Mouse (Mus musculus) forebrain, embryonic 10.5 days (tissue): ENCODE results near the gene Dand5. TPM values are rescaled to one million over a fixed set of nuclear protein-coding genes. Genes with fewer than 3 reads are reported as not detected.
A peak's percentile ranks its signal among the peaks of the same experiment; 100 is the strongest.
"Not testable (repeated sequence)": the region's sequence is repeated elsewhere in the genome, so short reads cannot be mapped to it uniquely, and the experiment has no call there.

Experiments used
- DNase-seq: peaks from one replicate; pipeline ENCODE4 v3.0.0-alpha.2; 2017; ENCODE audit warnings: low spot score; ENCODE audit errors: extremely low spot score
- H3K27ac ChIP-seq: fragments of 300-500 bp; sonication (generic); 2 replicates; pipeline ENCODE4 v1.5.1; 2016; ENCODE audit warnings: mild to moderate bottlenecking
- H3K27me3 ChIP-seq: fragments of 300-500 bp; sonication (generic); 2 replicates; pipeline ENCODE4 v1.6.1; 2016; ENCODE audit warnings: mild to moderate bottlenecking; ENCODE audit not compliant: poor library complexity, severe bottlenecking
- H3K36me3 ChIP-seq: fragments of 300-500 bp; sonication (generic); replicated peaks from 2 replicates; pipeline ENCODE4 v1.6.1; 2016; ENCODE audit warnings: mild to moderate bottlenecking, moderate library complexity
- H3K4me1 ChIP-seq: fragments of 300-500 bp; sonication (generic); 2 replicates; pipeline ENCODE4 v1.6.1; 2016
- H3K4me3 ChIP-seq: fragments of 300-500 bp; sonication (generic); 2 replicates; pipeline ENCODE4 v1.5.1; 2016; ENCODE audit warnings: mild to moderate bottlenecking, moderate library complexity
- H3K9me3 ChIP-seq: fragments of 300-500 bp; sonication (generic); 2 replicates; pipeline ENCODE4 v1.6.1; 2016; ENCODE audit warnings: mild to moderate bottlenecking, moderate library complexity
- WGBS: fragments of 180-500 bp; shearing (Covaris S2); methylation state at CpG from one replicate; pipeline ENCODE4 v1.1.7; 2016; 5-methylcytosine and 5-hydroxymethylcytosine counted together
- polyA plus RNA-seq: library from polyadenylated mRNA; unstranded; fragments of >200 nt; fragmentation: Nextera tagmentation; extraction: Ambion mirVana; gene quantifications from 2 replicates; pipeline ENCODE4 v1.2.1, GENCODE M21; 2016

Gene Dand5
- polyA plus RNA-seq, 1 experiment from 2014 or later: 2.9 TPM

GRCm38 (mm10) chr8:84831490-84831889 is 8.9 kb upstream of the Dand5 start, which contains the start of gene Gadd45gip1:
Gadd45gip1 (plus strand) TSS chr8:84831522.
- peaks cover 29% of the 10 kb centered on the region for H3K4me1 ChIP-seq
- no peak for DNase-seq
- no peaks in the 10 kb centered on the region for H3K27me3 ChIP-seq
- H3K36me3 ChIP-seq: peaks cover 32% of the 10 kb centered on the region
- H3K9me3 ChIP-seq: no peaks in the 10 kb centered on the region
- WGBS: 82% methylated on average over 11 of the region's 11 CpGs
- H3K4me3 ChIP-seq: peak within 1 kb of the TSS; percentile 93
- H3K27ac ChIP-seq: peak within 1 kb of the TSS; percentile 100

- H3K4me1 ChIP-seq: peaks cover 17% of the 10 kb centered on the region
- 92% methylated on average over 2 of the region's 2 CpGs for WGBS
- not testable (repeated sequence) for H3K36me3 ChIP-seq
Measured at GRCm38 (mm10) chr8:84826518-84826917, 3.9 kb upstream of the Dand5 start.

GRCm38 (mm10) chr8:84825636-84826035 is 3.0 kb upstream of the Dand5 start:
- H3K36me3 ChIP-seq: no peaks in the 10 kb centered on the region
- no peak for DNase-seq
- H3K27me3 ChIP-seq: peaks cover 23% of the 10 kb centered on the region
- H3K27ac ChIP-seq: no peak overlapping the region
- H3K4me1 ChIP-seq: peaks cover 17% of the 10 kb centered on the region
- H3K4me3 ChIP-seq: no peak overlapping the region
- H3K9me3 ChIP-seq: no peaks in the 10 kb centered on the region
- WGBS: 77% methylated on average over 4 of the region's 4 CpGs

More at GRCm38 (mm10) chr8:84826518-84826917, 3.9 kb upstream of the Dand5 start:
- not testable (repeated sequence) for H3K27ac ChIP-seq, H3K4me3 ChIP-seq, H3K9me3 ChIP-seq, DNase-seq
- H3K27me3 ChIP-seq: peaks cover 23% of the 10 kb centered on the region

GRCm38 (mm10) chr8:84823653-84824052 is 1.0 kb upstream of the Dand5 start:
- peak; percentile 76 for DNase-seq
- H3K27ac ChIP-seq: peak overlapping the region; percentile 44; the same call in 1 of the 2 replicates
- H3K9me3 ChIP-seq: no peaks in the 10 kb centered on the region
- H3K4me1 ChIP-seq: peaks cover 17% of the 10 kb centered on the region
- peak overlapping the region; percentile 39 for H3K4me3 ChIP-seq
- H3K36me3 ChIP-seq: no peaks in the 10 kb centered on the region
- H3K27me3 ChIP-seq: peaks cover 23% of the 10 kb centered on the region
- 1% methylated on average over 18 of the region's 18 CpGs for WGBS

GRCm38 (mm10) chr8:84816117-84816516 is 6.5 kb downstream of the Dand5 start:
- no peaks in the 10 kb centered on the region for H3K9me3 ChIP-seq
- H3K27me3 ChIP-seq: peaks cover 62% of the 10 kb centered on the region
- H3K4me3 ChIP-seq: no peak overlapping the region
- no peak for DNase-seq
- no peak overlapping the region for H3K27ac ChIP-seq
- no peaks in the 10 kb centered on the region for H3K36me3 ChIP-seq
- WGBS: 74% methylated on average over 17 of the region's 17 CpGs
- peaks cover 39% of the 10 kb centered on the region for H3K4me1 ChIP-seq

GRCm38 (mm10) chr8:84815547-84815946 is 7.1 kb downstream of the Dand5 start:
- Histone ChIP-seq H3K4me3 (no peak overlapping the region), H3K4me1 (peaks cover 45% of the 10 kb centered on the region), H3K27ac (peak overlapping the region; percentile 58), H3K27me3 (peaks cover 67% of the 10 kb centered on the region), H3K9me3 (no peaks in the 10 kb centered on the region), H3K36me3 (no peaks in the 10 kb centered on the region)
- 9% methylated on average over 9 of the region's 9 CpGs for WGBS
- peak; percentile 88 for DNase-seq

GRCm38 (mm10) chr8:84814555-84815441 is 7.8 kb downstream of the Dand5 start:
- no peaks in the 10 kb centered on the region for H3K36me3 ChIP-seq
- 53% methylated on average over 19 of the region's 19 CpGs for WGBS

GRCm38 (mm10) chr8:84814240-84814554 is 8.4 kb downstream of the Dand5 start:
- H3K27me3 ChIP-seq: peaks cover 79% of the 10 kb centered on the region
- no peak overlapping the region for H3K4me3 ChIP-seq
- DNase-seq: no peak
- no peaks in the 10 kb centered on the region for H3K9me3 ChIP-seq
- WGBS: 90% methylated on average over 11 of the region's 11 CpGs
- peaks cover 55% of the 10 kb centered on the region for H3K4me1 ChIP-seq
- no peaks in the 10 kb centered on the region for H3K36me3 ChIP-seq
- 0 out of 2 replicates have a peak overlapping the region, but pooled peaks have one; percentile 11 for H3K27ac ChIP-seq

More at GRCm38 (mm10) chr8:84814555-84815441, 7.8 kb downstream of the Dand5 start:
- Histone ChIP-seq H3K4me3 (no peak overlapping the region; the same call in 1 of the 2 replicates), H3K27me3 (peaks cover 73% of the 10 kb centered on the region), H3K9me3 (no peaks in the 10 kb centered on the region), H3K4me1 (peaks cover 49% of the 10 kb centered on the region), H3K27ac (peak overlapping the region; percentile 58)
- no peak for DNase-seq

GRCm38 (mm10) chr8:84813830-84814229 is 8.8 kb downstream of the Dand5 start:
- no peak for DNase-seq
- Histone ChIP-seq H3K9me3 (no peaks in the 10 kb centered on the region), H3K4me3 (no peak overlapping the region), H3K36me3 (no peaks in the 10 kb centered on the region), H3K27ac (0 out of 2 replicates have a peak overlapping the region, but pooled peaks have one; percentile 11), H3K27me3 (peaks cover 82% of the 10 kb centered on the region), H3K4me1 (peaks cover 56% of the 10 kb centered on the region)
- WGBS: 94% methylated on average over 3 of the region's 3 CpGs

- Histone ChIP-seq H3K4me1 (peaks cover 56% of the 10 kb centered on the region), H3K36me3 (no peaks in the 10 kb centered on the region), H3K27ac (no peak overlapping the region), H3K9me3 (no peaks in the 10 kb centered on the region), H3K4me3 (no peak overlapping the region), H3K27me3 (peaks cover 90% of the 10 kb centered on the region)
- DNase-seq: peak; percentile 84
- 2% methylated on average over 5 of the region's 5 CpGs for WGBS
Measured at GRCm38 (mm10) chr8:84813059-84813458, 9.6 kb downstream of the Dand5 start.

- Histone ChIP-seq H3K27ac (peak overlapping the region; percentile 81), H3K36me3 (no peaks in the 10 kb centered on the region), H3K4me3 (peak overlapping the region; percentile 41), H3K9me3 (no peaks in the 10 kb centered on the region), H3K27me3 (peaks cover 96% of the 10 kb centered on the region), H3K4me1 (peaks cover 56% of the 10 kb centered on the region)
- 20% methylated on average over 10 of the region's 10 CpGs for WGBS
- no peak for DNase-seq
Measured at GRCm38 (mm10) chr8:84811303-84811702, 11.3 kb downstream of the Dand5 start.

- no peaks in the 10 kb centered on the region for H3K36me3 ChIP-seq
- peak overlapping the region; percentile 41 for H3K4me3 ChIP-seq
- H3K4me1 ChIP-seq: peaks cover 56% of the 10 kb centered on the region
- DNase-seq: peak; percentile 92
- no peaks in the 10 kb centered on the region; the same call in 1 of the 2 replicates for H3K9me3 ChIP-seq
- 1% methylated on average over 32 of the region's 32 CpGs for WGBS
- H3K27ac ChIP-seq: peak overlapping the region; percentile 81
- H3K27me3 ChIP-seq: peaks cover 96% of the 10 kb centered on the region
Measured at GRCm38 (mm10) chr8:84810896-84811295, 11.7 kb downstream of the Dand5 start.

- DNase-seq: no peak
- Histone ChIP-seq H3K9me3 (no peaks in the 10 kb centered on the region; the same call in 1 of the 2 replicates), H3K4me1 (peaks cover 46% of the 10 kb centered on the region), H3K36me3 (no peaks in the 10 kb centered on the region), H3K4me3 (no peak overlapping the region), H3K27ac (no peak overlapping the region), H3K27me3 (peaks cover 97% of the 10 kb centered on the region)
- WGBS: 75% methylated on average over 5 of the region's 5 CpGs
Measured at GRCm38 (mm10) chr8:84809941-84810280, 12.7 kb downstream of the Dand5 start.
